Mouse (Mus musculus): Measurements from ENCODE around the gene Keg1. TPM values are rescaled to one million over a fixed set of nuclear protein-coding genes. Genes with fewer than 3 reads are reported as not detected.
"Not testable (repeated sequence)": the region's sequence is repeated elsewhere in the genome, so short reads cannot be mapped to it uniquely, and the experiment has no call there.

Keg1 gene
- not detected in 2 replicates for polyA plus RNA-seq (2014; fragmentation: Nextera tagmentation; extraction: Ambion mirVana)

GRCm38 (mm10) chr19:12695590-12695989, at the start of gene Keg1:
Gene Keg1, plus strand, starts transcription at chr19:12695786.
- no peaks in the 10 kb centered on the region for H3K9me3 ChIP-seq (ENCODE audit: control insufficient read depth, low read length)
- no peaks in the 10 kb centered on the region for H3K4me1 ChIP-seq (ENCODE audit: control insufficient read depth, insufficient read depth, low read length)
- no peak for ATAC-seq (ENCODE audit: low read depth)
- no peak within 1 kb of the TSS for H3K9ac ChIP-seq (replicated peaks; ENCODE audit: low read depth, low read length)
- H3K4me2 ChIP-seq (ENCODE audit: low read depth, low read length), result no peak within 1 kb of the TSS
- H3K27ac ChIP-seq (ENCODE audit: low read depth, low read length), result no peak within 1 kb of the TSS
- WGBS, result 84% methylated on average over 3 of the region's 3 CpGs
- H3K4me3 ChIP-seq (ENCODE audit: low read depth, low read length), result no peak within 1 kb of the TSS
- H3K36me3 ChIP-seq (ENCODE audit: control insufficient read depth, insufficient read depth, low read length), result no peaks in the 10 kb centered on the region
- H3K27me3 ChIP-seq (ENCODE audit: control insufficient read depth, insufficient read depth, low read length), result no peaks in the 10 kb centered on the region

DNA sequence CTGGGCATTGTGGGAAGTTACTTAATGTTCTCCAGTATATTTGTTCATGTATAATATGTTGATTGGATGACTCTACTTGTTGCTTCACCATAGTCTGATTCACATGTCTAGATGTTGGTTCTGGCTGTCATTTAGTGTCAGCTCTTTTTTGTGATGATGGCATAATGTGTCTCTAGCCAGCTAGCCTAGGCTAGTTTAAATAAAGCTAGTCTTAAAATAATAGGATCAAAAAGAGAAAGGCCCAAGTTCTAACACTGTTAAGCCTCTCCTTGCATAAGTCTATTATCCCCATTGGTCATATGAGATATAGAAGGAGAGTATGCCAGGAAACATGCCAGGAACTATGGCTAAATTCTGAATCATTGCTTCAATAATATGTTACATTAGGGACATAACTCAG, 46.1 kb upstream of the Keg1 start:
- H3K4me3 ChIP-seq (ENCODE audit: low read depth, low read length), result no peak overlapping the region
- ATAC-seq (ENCODE audit: low read depth), result no peak
- H3K9ac ChIP-seq (replicated peaks; ENCODE audit: low read depth, low read length), result no peak overlapping the region
- no peak overlapping the region for H3K4me2 ChIP-seq (ENCODE audit: low read depth, low read length)
- no peaks in the 10 kb centered on the region for H3K27me3 ChIP-seq (ENCODE audit: control insufficient read depth, insufficient read depth, low read length)
- no peaks in the 10 kb centered on the region for H3K36me3 ChIP-seq (ENCODE audit: control insufficient read depth, insufficient read depth, low read length)
- H3K27ac ChIP-seq (ENCODE audit: low read depth, low read length), result no peak overlapping the region
- no peaks in the 10 kb centered on the region for H3K9me3 ChIP-seq (ENCODE audit: control insufficient read depth, low read length)
- H3K4me1 ChIP-seq (ENCODE audit: control insufficient read depth, insufficient read depth, low read length), result no peaks in the 10 kb centered on the region

DNA sequence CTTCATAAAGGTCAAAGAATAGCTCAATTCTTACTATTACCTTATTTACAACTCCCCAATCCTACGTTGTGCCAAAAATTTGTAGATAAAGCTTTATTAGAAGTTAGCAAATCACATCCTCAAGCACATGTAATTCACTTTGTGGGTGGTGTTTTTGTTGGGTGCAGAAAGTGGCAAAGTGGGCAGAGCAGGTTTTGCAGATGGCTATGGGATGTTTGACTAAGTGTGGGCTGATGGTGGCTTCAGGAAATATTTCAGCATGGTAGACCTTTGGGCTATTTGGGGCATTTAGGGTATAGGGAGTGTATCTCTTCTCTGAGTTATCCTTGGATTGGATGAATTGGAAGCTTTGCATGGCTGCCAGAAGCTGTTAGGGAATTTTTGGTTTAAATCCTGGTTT, 29.4 kb upstream of the Keg1 start:
- H3K27ac ChIP-seq (ENCODE audit: low read depth, low read length), result no peak overlapping the region
- H3K36me3 ChIP-seq (ENCODE audit: control insufficient read depth, insufficient read depth, low read length), result no peaks in the 10 kb centered on the region
- WGBS, result 85% methylated on average over 1 of the region's 1 CpGs
- no peaks in the 10 kb centered on the region for H3K4me1 ChIP-seq (ENCODE audit: control insufficient read depth, insufficient read depth, low read length)
- ATAC-seq (ENCODE audit: low read depth), result no peak
- no peak overlapping the region for H3K4me3 ChIP-seq (ENCODE audit: low read depth, low read length)
- no peak overlapping the region for H3K4me2 ChIP-seq (ENCODE audit: low read depth, low read length)
- H3K27me3 ChIP-seq (ENCODE audit: control insufficient read depth, insufficient read depth, low read length), result no peaks in the 10 kb centered on the region
- H3K9ac ChIP-seq (replicated peaks; ENCODE audit: low read depth, low read length), result no peak overlapping the region
- H3K9me3 ChIP-seq (ENCODE audit: control insufficient read depth, low read length), result no peaks in the 10 kb centered on the region

GRCm38 (mm10) chr19:12668601-12669000, 27.0 kb upstream of the Keg1 start:
- not testable (repeated sequence) for H3K4me1 ChIP-seq (ENCODE audit: control insufficient read depth, insufficient read depth, low read length); H3K36me3 ChIP-seq (ENCODE audit: control insufficient read depth, insufficient read depth, low read length); H3K27me3 ChIP-seq (ENCODE audit: control insufficient read depth, insufficient read depth, low read length); H3K27ac ChIP-seq (ENCODE audit: low read depth, low read length); H3K9ac ChIP-seq (replicated peaks; ENCODE audit: low read depth, low read length); H3K4me3 ChIP-seq (ENCODE audit: low read depth, low read length); ATAC-seq (ENCODE audit: low read depth); H3K4me2 ChIP-seq (ENCODE audit: low read depth, low read length); H3K9me3 ChIP-seq (ENCODE audit: control insufficient read depth, low read length)
- 93% methylated on average over 3 of the region's 3 CpGs for WGBS

DNA sequence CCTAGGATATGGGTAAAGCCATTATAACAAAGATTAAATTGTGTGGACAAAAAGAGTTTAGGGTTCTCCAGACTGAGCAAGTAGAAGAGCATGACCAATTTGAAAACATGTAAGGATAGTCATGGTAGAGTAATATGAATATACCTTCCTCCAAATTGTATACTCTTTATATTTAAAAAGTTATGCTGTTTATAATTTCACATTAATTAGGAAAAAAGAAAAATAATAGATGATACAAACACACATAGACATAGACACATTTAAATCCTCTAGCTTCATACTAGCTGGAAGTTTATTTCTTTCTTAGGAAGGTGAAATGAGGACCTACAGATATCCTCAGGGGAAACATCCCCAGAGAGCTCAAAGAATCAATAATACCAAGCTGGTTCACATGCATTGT, 25.4 kb upstream of the Keg1 start, which contains the start of gene Olfr1442:
Gene Olfr1442, plus strand, starts transcription at position 301 of the 400 bp plus-strand sequence.
- Histone ChIP-seq H3K9me3 (ENCODE audit: control insufficient read depth, low read length) (no peaks in the 10 kb centered on the region), H3K27ac (ENCODE audit: low read depth, low read length) (no peak within 1 kb of the TSS), H3K27me3 (ENCODE audit: control insufficient read depth, insufficient read depth, low read length) (no peaks in the 10 kb centered on the region), H3K36me3 (ENCODE audit: control insufficient read depth, insufficient read depth, low read length) (no peaks in the 10 kb centered on the region), H3K9ac (replicated peaks; ENCODE audit: low read depth, low read length) (no peak within 1 kb of the TSS), H3K4me1 (ENCODE audit: control insufficient read depth, insufficient read depth, low read length) (no peaks in the 10 kb centered on the region), H3K4me2 (ENCODE audit: low read depth, low read length) (no peak within 1 kb of the TSS), H3K4me3 (ENCODE audit: low read depth, low read length) (no peak within 1 kb of the TSS)
- ATAC-seq (ENCODE audit: low read depth), result no peak

- Histone ChIP-seq H3K4me2 (ENCODE audit: low read depth, low read length) (no peak overlapping the region), H3K9me3 (ENCODE audit: control insufficient read depth, low read length) (no peaks in the 10 kb centered on the region), H3K9ac (replicated peaks; ENCODE audit: low read depth, low read length) (no peak overlapping the region), H3K27me3 (ENCODE audit: control insufficient read depth, insufficient read depth, low read length) (no peaks in the 10 kb centered on the region), H3K4me3 (ENCODE audit: low read depth, low read length) (no peak overlapping the region), H3K36me3 (ENCODE audit: control insufficient read depth, insufficient read depth, low read length) (no peaks in the 10 kb centered on the region), H3K27ac (ENCODE audit: low read depth, low read length) (no peak overlapping the region), H3K4me1 (ENCODE audit: control insufficient read depth, insufficient read depth, low read length) (no peaks in the 10 kb centered on the region)
- ATAC-seq (ENCODE audit: low read depth), result no peak
- 90% methylated on average over 4 of the region's 4 CpGs for WGBS
Measured at GRCm38 (mm10) chr19:12671051-12671450, 24.5 kb upstream of the Keg1 start.

GRCm38 (mm10) chr19:12677812-12678211, 17.8 kb upstream of the Keg1 start, which contains the start of gene Olfr1443:
Gene Olfr1443, plus strand, starts transcription at chr19:12678112.
- H3K4me1 ChIP-seq (ENCODE audit: control insufficient read depth, insufficient read depth, low read length), result no peaks in the 10 kb centered on the region
- no peak for ATAC-seq (ENCODE audit: low read depth)

GRCm38 (mm10) chr19:12684638-12685037, 10.9 kb upstream of the Keg1 start:
- H3K4me1 ChIP-seq (ENCODE audit: control insufficient read depth, insufficient read depth, low read length), result no peaks in the 10 kb centered on the region
- H3K4me2 ChIP-seq (ENCODE audit: low read depth, low read length), result no peak overlapping the region
- ATAC-seq (ENCODE audit: low read depth), result no peak
- no peak overlapping the region for H3K9ac ChIP-seq (replicated peaks; ENCODE audit: low read depth, low read length)
- no peaks in the 10 kb centered on the region for H3K9me3 ChIP-seq (ENCODE audit: control insufficient read depth, low read length)
- H3K36me3 ChIP-seq (ENCODE audit: control insufficient read depth, insufficient read depth, low read length), result no peaks in the 10 kb centered on the region
- H3K27me3 ChIP-seq (ENCODE audit: control insufficient read depth, insufficient read depth, low read length), result no peaks in the 10 kb centered on the region
- H3K4me3 ChIP-seq (ENCODE audit: low read depth, low read length), result no peak overlapping the region
- H3K27ac ChIP-seq (ENCODE audit: low read depth, low read length), result no peak overlapping the region

More at GRCm38 (mm10) chr19:12677812-12678211, 17.8 kb upstream of the Keg1 start, which contains the start of gene Olfr1443:
- Histone ChIP-seq H3K9ac (replicated peaks; ENCODE audit: low read depth, low read length) (no peak within 1 kb of the TSS), H3K4me2 (ENCODE audit: low read depth, low read length) (no peak within 1 kb of the TSS), H3K27me3 (ENCODE audit: control insufficient read depth, insufficient read depth, low read length) (no peaks in the 10 kb centered on the region), H3K36me3 (ENCODE audit: control insufficient read depth, insufficient read depth, low read length) (no peaks in the 10 kb centered on the region), H3K27ac (ENCODE audit: low read depth, low read length) (no peak within 1 kb of the TSS), H3K4me3 (ENCODE audit: low read depth, low read length) (no peak within 1 kb of the TSS), H3K9me3 (ENCODE audit: control insufficient read depth, low read length) (no peaks in the 10 kb centered on the region)
- 74% methylated on average over 3 of the region's 3 CpGs for WGBS

GRCm38 (mm10) chr19:12685231-12685630, 10.4 kb upstream of the Keg1 start:
- ATAC-seq (ENCODE audit: low read depth), result no peak
- no peak overlapping the region for H3K4me3 ChIP-seq (ENCODE audit: low read depth, low read length)

GRCm38 (mm10) chr19:12696221-12696620, 635 bp downstream of the Keg1 start:
- Histone ChIP-seq H3K4me3 (ENCODE audit: low read depth, low read length) (no peak overlapping the region), H3K4me2 (ENCODE audit: low read depth, low read length) (no peak overlapping the region), H3K9me3 (ENCODE audit: control insufficient read depth, low read length) (no peaks in the 10 kb centered on the region), H3K27ac (ENCODE audit: low read depth, low read length) (no peak overlapping the region), H3K4me1 (ENCODE audit: control insufficient read depth, insufficient read depth, low read length) (no peaks in the 10 kb centered on the region), H3K9ac (replicated peaks; ENCODE audit: low read depth, low read length) (no peak overlapping the region), H3K27me3 (ENCODE audit: control insufficient read depth, insufficient read depth, low read length) (no peaks in the 10 kb centered on the region), H3K36me3 (ENCODE audit: control insufficient read depth, insufficient read depth, low read length) (no peaks in the 10 kb centered on the region)
- ATAC-seq (ENCODE audit: low read depth), result no peak

More at GRCm38 (mm10) chr19:12685231-12685630, 10.4 kb upstream of the Keg1 start:
- no peak overlapping the region for H3K4me2 ChIP-seq (ENCODE audit: low read depth, low read length)
- no peaks in the 10 kb centered on the region for H3K27me3 ChIP-seq (ENCODE audit: control insufficient read depth, insufficient read depth, low read length)
- H3K4me1 ChIP-seq (ENCODE audit: control insufficient read depth, insufficient read depth, low read length), result no peaks in the 10 kb centered on the region
- no peaks in the 10 kb centered on the region for H3K36me3 ChIP-seq (ENCODE audit: control insufficient read depth, insufficient read depth, low read length)
- H3K27ac ChIP-seq (ENCODE audit: low read depth, low read length), result no peak overlapping the region
- H3K9me3 ChIP-seq (ENCODE audit: control insufficient read depth, low read length), result no peaks in the 10 kb centered on the region
- no peak overlapping the region for H3K9ac ChIP-seq (replicated peaks; ENCODE audit: low read depth, low read length)

Measured in neural tube, embryonic 14.5 days (tissue).